Mouse (Mus musculus) CH12.LX (cell line): ENCODE data around the gene Akt2. TPM values are rescaled to one million over a fixed set of nuclear protein-coding genes. Genes with fewer than 3 reads are reported as not detected.

Experiments
- DNase-seq: peaks from one replicate; pipeline ENCODE4 v3.0.0-alpha.2; 2013; ENCODE audit errors: extremely low read depth
- H3K27ac ChIP-seq: 2 replicates; pipeline ENCODE4 v1.5.1; 2012; ENCODE audit warnings: low read depth, mild to moderate bottlenecking, control low read depth, moderate library complexity; ENCODE audit not compliant: insufficient read depth
- H3K27me3 ChIP-seq: replicated peaks from 2 replicates; pipeline ENCODE3; 2012; ENCODE audit warnings: inconsistent platforms
- H3K36me3 ChIP-seq, 2 experiments: replicated peaks in 1 of 2; 2 replicates each; pipeline versions ENCODE3 to v1.6.1; 2012; ENCODE audit warnings: inconsistent platforms in 1 of 2, low read length in 1 of 2, mild to moderate bottlenecking in 1 of 2, mixed read lengths in 1 of 2, moderate library complexity in 1 of 2; ENCODE audit not compliant: control insufficient read depth in 1 of 2, insufficient read depth in 1 of 2
- H3K4me1 ChIP-seq, 2 experiments: 2 replicates each; pipeline ENCODE4 v1.6.1; 2012; ENCODE audit warnings: inconsistent platforms in 1 of 2, moderate library complexity in 1 of 2; ENCODE audit not compliant: insufficient read depth in 2 of 2, control insufficient read depth in 1 of 2
- H3K4me2 ChIP-seq: 2 replicates; pipeline ENCODE4 v1.6.1; 2012; ENCODE audit warnings: low read depth, mild to moderate bottlenecking, control low read depth; ENCODE audit not compliant: poor library complexity, insufficient read depth, severe bottlenecking
- H3K4me3 ChIP-seq, 3 experiments: fragments of 150-350 bp in 1 of 3; sonication (generic) in 1 of 3; replicated peaks in 1 of 3; 2 replicates each; pipeline versions ENCODE3 to v1.5.1; 2011 to 2012; ENCODE audit warnings: low read depth in 2 of 3, low read length in 2 of 3, mild to moderate bottlenecking in 2 of 3, moderate library complexity in 2 of 3, control low read depth in 1 of 3, improper control_type of control experiment in 1 of 3, inconsistent platforms in 1 of 3, mixed read lengths in 1 of 3; ENCODE audit not compliant: poor library complexity in 1 of 3
- H3K79me2 ChIP-seq: replicated peaks from 2 replicates; pipeline ENCODE4 v1.6.1; 2012; ENCODE audit warnings: mild to moderate bottlenecking, moderate library complexity; ENCODE audit not compliant: control insufficient read depth, poor library complexity, insufficient read depth, severe bottlenecking; ENCODE audit errors: extremely low read depth
- H3K9ac ChIP-seq: 2 replicates; pipeline ENCODE4 v1.6.1; 2012; ENCODE audit warnings: low read depth, mild to moderate bottlenecking, control low read depth, moderate library complexity; ENCODE audit not compliant: insufficient read depth
- H3K9me3 ChIP-seq: replicated peaks from 2 replicates; pipeline ENCODE3; 2012; ENCODE audit warnings: low read length, inconsistent platforms, mixed read lengths
- CHD1 ChIP-seq: IDR thresholded peaks from 2 replicates; pipeline ENCODE4 v1.6.1; 2012; ENCODE audit warnings: low read depth, low read length, improper control_type of control experiment, inconsistent platforms
- E2F4 ChIP-seq: IDR thresholded peaks from 2 replicates; pipeline ENCODE4 v1.6.1; 2011; ENCODE audit warnings: low read depth, low read length, improper control_type of control experiment; ENCODE audit not compliant: insufficient replicate concordance
- ELF1 ChIP-seq: IDR thresholded peaks from 2 replicates; pipeline ENCODE4 v1.6.1; 2014; ENCODE audit warnings: low read depth, mild to moderate bottlenecking, inconsistent platforms, low read length, improper control_type of control experiment
- EP300 ChIP-seq: IDR thresholded peaks from 2 replicates; pipeline ENCODE4 v1.6.1; 2011; ENCODE audit warnings: low read length, improper control_type of control experiment
- IRF4 ChIP-seq: IDR thresholded peaks from 2 replicates; pipeline ENCODE4 v1.6.1; 2014; ENCODE audit warnings: low read depth, mild to moderate bottlenecking, inconsistent platforms, low read length, improper control_type of control experiment
- JUN ChIP-seq: IDR thresholded peaks from 2 replicates; pipeline ENCODE4 v1.6.1; 2011; ENCODE audit warnings: low read depth, mild to moderate bottlenecking, low read length, improper control_type of control experiment, moderate library complexity; ENCODE audit not compliant: insufficient read depth
- MAFK ChIP-seq: IDR thresholded peaks from 2 replicates; pipeline ENCODE4 v1.6.1; 2011; ENCODE audit warnings: low read length, improper control_type of control experiment; ENCODE audit not compliant: insufficient replicate concordance
- MAZ ChIP-seq: IDR thresholded peaks from 2 replicates; pipeline ENCODE4 v1.6.1; 2012; ENCODE audit warnings: low read depth, mild to moderate bottlenecking, inconsistent platforms, low read length, improper control_type of control experiment, moderate library complexity
- MXI1 ChIP-seq: IDR thresholded peaks from 2 replicates; pipeline ENCODE4 v1.6.1; 2011; ENCODE audit warnings: mild to moderate bottlenecking, low read depth, low read length, improper control_type of control experiment
- NELFE ChIP-seq: IDR thresholded peaks from 2 replicates; pipeline ENCODE4 v1.6.1; 2011; ENCODE audit warnings: low read depth, low read length, improper control_type of control experiment
- POLR2A ChIP-seq: IDR thresholded peaks from 2 replicates; pipeline ENCODE4 v1.6.1; 2011; ENCODE audit warnings: low read depth, mild to moderate bottlenecking, improper control_type of control experiment, low read length
- POLR2AphosphoS2 ChIP-seq: IDR thresholded peaks from 2 replicates; pipeline ENCODE4 v1.6.1; 2011; ENCODE audit warnings: low read depth, low read length, improper control_type of control experiment
- SIN3A ChIP-seq: IDR thresholded peaks from 2 replicates; pipeline ENCODE4 v1.6.1; 2012; ENCODE audit warnings: low read length, improper control_type of control experiment, inconsistent platforms
- SMC3 ChIP-seq: IDR thresholded peaks from 2 replicates; pipeline ENCODE4 v1.6.1; 2011; ENCODE audit warnings: low read depth, low read length, improper control_type of control experiment
- TBP ChIP-seq: conservative IDR thresholded peaks from 2 replicates; pipeline ENCODE4 v1.6.1; 2011; ENCODE audit warnings: low read depth, low read length, improper control_type of control experiment
- TCF12 ChIP-seq: IDR thresholded peaks from 2 replicates; pipeline ENCODE4 v1.6.1; 2014; ENCODE audit warnings: low read depth, mild to moderate bottlenecking, inconsistent platforms, low read length, improper control_type of control experiment
- UBTF ChIP-seq: IDR thresholded peaks from 2 replicates; pipeline ENCODE4 v1.6.1; 2012; ENCODE audit warnings: low read depth, mild to moderate bottlenecking, inconsistent platforms, low read length, improper control_type of control experiment, moderate library complexity
- USF2 ChIP-seq: conservative IDR thresholded peaks from 2 replicates; pipeline ENCODE4 v1.6.1; 2011; ENCODE audit warnings: low read depth, low read length, improper control_type of control experiment
- ZKSCAN1 ChIP-seq: IDR thresholded peaks from 2 replicates; pipeline ENCODE4 v1.6.1; 2012; ENCODE audit warnings: low read depth, inconsistent platforms, low read length, improper control_type of control experiment, borderline replicate concordance
- ZMIZ1 ChIP-seq: IDR thresholded peaks from 2 replicates; pipeline ENCODE4 v1.6.1; 2012; ENCODE audit warnings: low read depth, mild to moderate bottlenecking, inconsistent platforms, low read length, improper control_type of control experiment
- dilution Hi-C: fragments of 300-500 bp; cut with MboI; formaldehyde crosslinking; loops from 2 replicates; pipeline ENCODE4 v1.14.3; 2020; ENCODE audit warnings: low sequenced_read_pairs; ENCODE audit not compliant: extremely low pct_unique_long_range_greater_than_20kb, extremely low pct_ligation_motif_present
- in situ Hi-C: fragments of 300-500 bp; cut with MboI; formaldehyde crosslinking; loops from 3 replicates; pipeline ENCODE4 v1.14.3; 2019; ENCODE audit warnings: low sequenced_read_pairs, low pct_ligation_motif_present, low pct_unique_long_range_greater_than_20kb, mixed read lengths
- polyA plus RNA-seq: library from polyadenylated mRNA; unstranded; fragments of >175 nt; gene quantifications from 2 replicates; pipeline ENCODE4 v1.2.1, GENCODE M21; 2012; ENCODE audit warnings: low read depth; ENCODE audit not compliant: insufficient read length
- total RNA-seq, 2 experiments: library from RNA; depleted of rRNA; stranded (reverse); fragments of 300-350 nt in 1 of 2; fragments of >200 nt in 1 of 2; gene quantifications; 2 replicates each; pipeline ENCODE4 v1.2.3; 2012 to 2014

Akt2 gene
- total and polyA plus RNA-seq, 3 experiments, result 39.5 to 77.3 (median 40.3) TPM

- H3K4me3 ChIP-seq, result no peak overlapping the region
- no peak for DNase-seq
- H3K9ac ChIP-seq, result no peak overlapping the region
- no peaks in the 10 kb centered on the region for H3K9me3 ChIP-seq
- dilution Hi-C loops, result no loop called here
- no peak overlapping the region for H3K27ac ChIP-seq
- TF ChIP-seq TBP (no peak), IRF4 (no peak), SIN3A (no peak), TCF12 (no peak), NELFE (no peak), ZMIZ1 (no peak), ELF1 (no peak), POLR2A (no peak), MAZ (no peak), CHD1 (no peak), MXI1 (no peak), MAFK (no peak), E2F4 (no peak), UBTF (no peak), SMC3 (no peak)
- H3K4me1 ChIP-seq, result no peaks in the 10 kb centered on the region
- peaks cover 5 to 47% of the 10 kb centered on the region in 2 experiments for H3K36me3 ChIP-seq
- H3K27me3 ChIP-seq, result no peaks in the 10 kb centered on the region
- H3K79me2 ChIP-seq, result no peaks in the 10 kb centered on the region
- H3K4me2 ChIP-seq, result no peak overlapping the region
- in situ Hi-C loops, result no loop called here
Observed at GRCm38 (mm10) chr7:27662038-27662437, 70.7 kb downstream of the Akt2 start.

GRCm38 (mm10) chr7:27673064-27673574, 81.8 kb downstream of the Akt2 start:
- Histone ChIP-seq H3K9me3 (no peaks in the 10 kb centered on the region), H3K4me1 (peaks cover 12 to 38% of the 10 kb centered on the region in 2 experiments)
- DNase-seq, result no peak
- TF ChIP-seq SIN3A, result no peak
- TF ChIP-seq SMC3, result no peak
- TF ChIP-seq TCF12, result no peak
- no peak for TF ChIP-seq UBTF
- TF ChIP-seq JUN, result no peak
- TF ChIP-seq ELF1, result no peak
- no peak for TF ChIP-seq ZMIZ1
- no peak for TF ChIP-seq POLR2A
- TF ChIP-seq USF2, result no peak
- no peak for TF ChIP-seq CHD1
- TF ChIP-seq ZKSCAN1, result no peak
- no peak for TF ChIP-seq EP300
- TF ChIP-seq POLR2AphosphoS2, result no peak
- TF ChIP-seq, all 38 proteins: peak for 0
- no peak overlapping the region for H3K27ac ChIP-seq
- H3K4me3 ChIP-seq, result peak overlapping the region; percentile 64 to 77 (median 77)
- in situ Hi-C loops, result no loop called here
- H3K27me3 ChIP-seq, result no peaks in the 10 kb centered on the region
- H3K4me2 ChIP-seq, result peak overlapping the region; percentile 98
- no peaks in the 10 kb centered on the region for H3K79me2 ChIP-seq
- H3K36me3 ChIP-seq, result peaks cover 8 to 23% of the 10 kb centered on the region in 2 experiments
- dilution Hi-C loops, result no loop called here
- peak overlapping the region; percentile 71; the same call in 1 of the 2 replicates for H3K9ac ChIP-seq
